Mouse (Mus musculus) intestine, embryonic 16.5 days (tissue): ENCODE measurements around the gene Qsox1. TPM values are rescaled to one million over a fixed set of nuclear protein-coding genes. Genes with fewer than 3 reads are reported as not detected.
A peak's percentile ranks its signal among the peaks of the same experiment; 100 is the strongest.

Source experiments
- ATAC-seq: fragments of 200-750 bp; cut with Nextera tagmentation; 2 replicates; pipeline ENCODE4 v1.8.0; 2017; ENCODE audit warnings: moderate TSS enrichment, moderate library complexity
- H3K27ac ChIP-seq: fragments of 300-500 bp; sonication (generic); 2 replicates; pipeline ENCODE4 v1.5.1; 2014; ENCODE audit warnings: mild to moderate bottlenecking, low read length
- H3K27me3 ChIP-seq: fragments of 300-500 bp; sonication (generic); replicated peaks from 2 replicates; pipeline ENCODE4 v1.6.1; 2014; ENCODE audit warnings: low read length, control low read depth, mixed read lengths; ENCODE audit not compliant: control insufficient read depth, insufficient read depth
- H3K36me3 ChIP-seq: fragments of 300-500 bp; sonication (generic); 2 replicates; pipeline ENCODE4 v1.6.1; 2014; ENCODE audit warnings: low read length, control low read depth; ENCODE audit not compliant: control insufficient read depth, insufficient read depth
- H3K4me1 ChIP-seq: fragments of 300-500 bp; sonication (generic); 2 replicates; pipeline ENCODE4 v1.6.1; 2014; ENCODE audit warnings: low read length, control low read depth, mixed read lengths; ENCODE audit not compliant: control insufficient read depth, insufficient read depth
- H3K4me2 ChIP-seq: fragments of 300-500 bp; sonication (generic); 2 replicates; pipeline ENCODE4 v1.6.1; 2014; ENCODE audit warnings: low read depth, low read length, control low read depth
- H3K4me3 ChIP-seq: fragments of 300-500 bp; sonication (generic); 2 replicates; pipeline ENCODE4 v1.5.1; 2014; ENCODE audit warnings: mild to moderate bottlenecking, low read length
- H3K9ac ChIP-seq: fragments of 300-500 bp; sonication (generic); 2 replicates; pipeline ENCODE4 v1.6.1; 2014; ENCODE audit warnings: low read depth, low read length
- H3K9me3 ChIP-seq: fragments of 300-500 bp; sonication (generic); 2 replicates; pipeline ENCODE4 v1.6.1; 2016; ENCODE audit warnings: low read length, control low read depth; ENCODE audit not compliant: control insufficient read depth
- WGBS: fragments of 180-500 bp; shearing (Covaris S2); extraction: QIAGEN DNeasy Blood & Tissue Kit; methylation state at CpG from one replicate; pipeline ENCODE4 v1.1.7; 2014; 5-methylcytosine and 5-hydroxymethylcytosine counted together
- polyA plus RNA-seq: library from polyadenylated mRNA; unstranded; fragments of >200 nt; fragmentation: Nextera tagmentation; extraction: Ambion mirVana; gene quantifications from 2 replicates; pipeline ENCODE4 v1.2.1, GENCODE M21; 2015

Qsox1 gene
- polyA plus RNA-seq, 1 experiment from 2014 or later: 49.9 TPM

GRCm38 (mm10) chr1:155805607-155806006, 7.1 kb downstream of the Qsox1 start:
- H3K9me3 ChIP-seq: no peaks in the 10 kb centered on the region
- H3K4me3 ChIP-seq: no peak overlapping the region
- no peaks in the 10 kb centered on the region; the same call in 1 of the 2 replicates for H3K36me3 ChIP-seq
- no peak overlapping the region for H3K9ac ChIP-seq
- no peak overlapping the region for H3K27ac ChIP-seq
- peak overlapping the region; percentile 12; the same call in 1 of the 2 replicates for H3K4me2 ChIP-seq
- H3K27me3 ChIP-seq: no peaks in the 10 kb centered on the region
- peaks cover 14% of the 10 kb centered on the region for H3K4me1 ChIP-seq
- ATAC-seq: no peak; the same call in 1 of the 2 replicates
- 68% methylated on average over 9 of the region's 9 CpGs for WGBS

GRCm38 (mm10) chr1:155801014-155801991, 11.4 kb downstream of the Qsox1 start:
- Histone ChIP-seq H3K4me2 (no peak overlapping the region), H3K27ac (peak overlapping the region; percentile 41; the same call in 1 of the 2 replicates), H3K9me3 (no peaks in the 10 kb centered on the region), H3K27me3 (no peaks in the 10 kb centered on the region), H3K4me3 (no peak overlapping the region), H3K36me3 (no peaks in the 10 kb centered on the region; the same call in 1 of the 2 replicates), H3K4me1 (peaks cover 10% of the 10 kb centered on the region), H3K9ac (no peak overlapping the region)
- ATAC-seq: peak; percentile 83
- 69% methylated on average over 11 of the region's 11 CpGs for WGBS

GRCm38 (mm10) chr1:155798000-155798399, 14.7 kb downstream of the Qsox1 start:
- H3K4me2 ChIP-seq: no peak overlapping the region
- H3K27me3 ChIP-seq: no peaks in the 10 kb centered on the region
- WGBS: 88% methylated on average over 4 of the region's 4 CpGs
- no peak overlapping the region for H3K4me3 ChIP-seq
- no peak overlapping the region for H3K27ac ChIP-seq
- H3K36me3 ChIP-seq: no peaks in the 10 kb centered on the region; the same call in 1 of the 2 replicates
- no peaks in the 10 kb centered on the region for H3K9me3 ChIP-seq
- no peak overlapping the region for H3K9ac ChIP-seq
- peaks cover 7% of the 10 kb centered on the region for H3K4me1 ChIP-seq
- no peak for ATAC-seq

- Histone ChIP-seq H3K9ac (no peak overlapping the region), H3K27me3 (no peaks in the 10 kb centered on the region), H3K4me1 (peaks cover 7% of the 10 kb centered on the region), H3K36me3 (no peaks in the 10 kb centered on the region), H3K9me3 (no peaks in the 10 kb centered on the region), H3K4me3 (no peak overlapping the region), H3K4me2 (no peak overlapping the region), H3K27ac (no peak overlapping the region)
- no peak for ATAC-seq
- WGBS: 74% methylated on average over 4 of the region's 4 CpGs
Measured at GRCm38 (mm10) chr1:155797425-155797824, 15.3 kb downstream of the Qsox1 start.

GRCm38 (mm10) chr1:155796757-155797405, 15.8 kb downstream of the Qsox1 start:
- ATAC-seq: 0 out of 2 replicates have a peak, but pooled peaks have one; percentile 31
- Histone ChIP-seq H3K36me3 (no peaks in the 10 kb centered on the region), H3K27me3 (no peaks in the 10 kb centered on the region)

GRCm38 (mm10) chr1:155795791-155796233, 16.9 kb downstream of the Qsox1 start:
- peaks cover 7% of the 10 kb centered on the region for H3K4me1 ChIP-seq
- ATAC-seq: no peak
- H3K4me3 ChIP-seq: no peak overlapping the region
- no peak overlapping the region for H3K4me2 ChIP-seq
- no peaks in the 10 kb centered on the region for H3K9me3 ChIP-seq
- H3K9ac ChIP-seq: no peak overlapping the region
- 92% methylated on average over 5 of the region's 5 CpGs for WGBS
- no peak overlapping the region for H3K27ac ChIP-seq
- no peaks in the 10 kb centered on the region for H3K27me3 ChIP-seq
- no peaks in the 10 kb centered on the region for H3K36me3 ChIP-seq

More at GRCm38 (mm10) chr1:155796757-155797405, 15.8 kb downstream of the Qsox1 start:
- H3K9ac ChIP-seq: no peak overlapping the region
- no peaks in the 10 kb centered on the region for H3K9me3 ChIP-seq
- peaks cover 7% of the 10 kb centered on the region for H3K4me1 ChIP-seq
- H3K27ac ChIP-seq: no peak overlapping the region
- WGBS: 70% methylated on average over 11 of the region's 11 CpGs
- H3K4me2 ChIP-seq: no peak overlapping the region
- no peak overlapping the region for H3K4me3 ChIP-seq

- H3K9ac ChIP-seq: no peak overlapping the region
Measured at GRCm38 (mm10) chr1:155794855-155795254, 17.8 kb downstream of the Qsox1 start.

GRCm38 (mm10) chr1:155791919-155792318, 20.8 kb downstream of the Qsox1 start:
- Histone ChIP-seq H3K9ac (no peak overlapping the region), H3K27me3 (no peaks in the 10 kb centered on the region), H3K27ac (no peak overlapping the region), H3K36me3 (peaks cover 11% of the 10 kb centered on the region; the same call in 1 of the 2 replicates), H3K9me3 (no peaks in the 10 kb centered on the region), H3K4me2 (no peak overlapping the region), H3K4me3 (no peak overlapping the region), H3K4me1 (0 out of 2 replicates have a peak, but pooled peaks cover under 1% of the 10 kb centered on the region)
- WGBS: 53% methylated on average over 5 of the region's 5 CpGs
- no peak for ATAC-seq

More at GRCm38 (mm10) chr1:155794855-155795254, 17.8 kb downstream of the Qsox1 start:
- Histone ChIP-seq H3K4me2 (no peak overlapping the region), H3K9me3 (no peaks in the 10 kb centered on the region), H3K27me3 (no peaks in the 10 kb centered on the region), H3K36me3 (no peaks in the 10 kb centered on the region), H3K27ac (no peak overlapping the region), H3K4me1 (peaks cover 7% of the 10 kb centered on the region), H3K4me3 (no peak overlapping the region)
- ATAC-seq: no peak
- 90% methylated on average over 6 of the region's 6 CpGs for WGBS
